In genomic region chr15:103359869-103360602, GRCm38 (mm10) we compare ENCODE assay signal across 10 mouse cellular contexts. TPM values are rescaled to one million over a fixed set of nuclear protein-coding genes. Genes with fewer than 3 reads are reported as not detected.
DNase-seq lines count a peak whose midpoint lies in the region; ATAC-seq and TF ChIP-seq lines count a peak whose summit lies in the region.
"Had no signal": no experiment of that assay in that cellular context is flagged by ENCODE, and none has a peak within 500 bp of the region (broad histone marks: within the 10 kb centered on the region; RNA-seq: fewer than 3 reads in every experiment).

No protein-coding gene starts in this region.

- ATAC-seq in embryonic facial prominence, embryonic 11.5 days (replicated peaks; ENCODE audit: insufficient number of reproducible peaks, low FRiP score, low TSS enrichment, low read depth): no peak
- ATAC-seq in midbrain, embryonic 14.5 days (ENCODE audit: low FRiP score, low TSS enrichment): no peak

- H3K27ac ChIP-seq in embryonic facial prominence, embryonic 11.5 days (replicated peaks; ENCODE audit: low read depth, low read length): no peak overlapping the region
- H3K27ac ChIP-seq in embryonic facial prominence, embryonic 10.5 days (replicated peaks): no peak overlapping the region
- H3K27ac ChIP-seq in cerebellum, adult 2 months (ENCODE audit: insufficient read depth, low read length): no peak overlapping the region
- H3K27ac ChIP-seq in midbrain, embryonic 14.5 days (replicated peaks; ENCODE audit: low read depth, low read length): no peak overlapping the region
- H3K27ac ChIP-seq in left cerebral cortex, adult 2 months: no peak overlapping the region

- H3K9ac ChIP-seq in embryonic facial prominence, embryonic 11.5 days (replicated peaks; ENCODE audit: low read length): 0 out of 2 replicates have a peak overlapping the region, but pooled peaks have one; percentile 15
- no peak overlapping the region for H3K9ac ChIP-seq in midbrain, embryonic 14.5 days (replicated peaks; ENCODE audit: low read length)

- no peaks in the 10 kb centered on the region for H3K27me3 ChIP-seq in embryonic facial prominence, embryonic 11.5 days (ENCODE audit: control insufficient read depth, insufficient read depth, low read length)
- H3K27me3 ChIP-seq in embryonic facial prominence, embryonic 10.5 days (replicated peaks; ENCODE audit: low read depth, poor library complexity, severe bottlenecking): no peaks in the 10 kb centered on the region
- no peaks in the 10 kb centered on the region for H3K27me3 ChIP-seq in cerebellum, adult 2 months (ENCODE audit: control insufficient read depth, insufficient read depth, low read length)
- H3K27me3 ChIP-seq in midbrain, embryonic 14.5 days (ENCODE audit: control insufficient read depth, insufficient read depth, low read length): no peaks in the 10 kb centered on the region

- intact Hi-C loops in gastrocnemius, postnatal 36 days (cut with DNase I): no loop called here
- intact Hi-C loops in left cerebral cortex, adult 2 months (cut with DNase I): no loop called here

- peaks cover 8% of the 10 kb centered on the region; the same call in 1 of the 2 replicates for H3K4me1 ChIP-seq in embryonic facial prominence, embryonic 11.5 days (ENCODE audit: control insufficient read depth, insufficient read depth, low read length)
- H3K4me1 ChIP-seq in embryonic facial prominence, embryonic 10.5 days: peaks cover 37% of the 10 kb centered on the region
- peaks cover 13% of the 10 kb centered on the region for H3K4me1 ChIP-seq in cerebellum, adult 2 months (ENCODE audit: control insufficient read depth, insufficient read depth, low read length)
- H3K4me1 ChIP-seq in midbrain, embryonic 14.5 days (ENCODE audit: control insufficient read depth, insufficient read depth, low read length): no peaks in the 10 kb centered on the region; the same call in 1 of the 2 replicates

- no peaks in the 10 kb centered on the region for H3K9me3 ChIP-seq in embryonic facial prominence, embryonic 11.5 days (replicated peaks; ENCODE audit: control insufficient read depth, low read length)
- no peaks in the 10 kb centered on the region for H3K9me3 ChIP-seq in embryonic facial prominence, embryonic 10.5 days
- H3K9me3 ChIP-seq in midbrain, embryonic 14.5 days (ENCODE audit: control insufficient read depth, low read length): no peaks in the 10 kb centered on the region

- no peak for TF ChIP-seq POLR2A in cerebellum, adult 2 months (IDR thresholded peaks at IDR 0.05; ENCODE audit: borderline replicate concordance, insufficient read depth, low read length)

- no peak for TF ChIP-seq CTCF in cerebellum, adult 2 months (IDR thresholded peaks at IDR 0.05; ENCODE audit: borderline replicate concordance, insufficient read depth, low read depth, low read length)
- no peak for TF ChIP-seq CTCF in left cerebral cortex, adult 2 months (IDR thresholded peaks at IDR 0.05)

- DNase-seq in embryonic facial prominence, embryonic 11.5 days (ENCODE audit: low spot score): no peak
- DNase-seq in embryonic facial prominence, embryonic 10.5 days (ENCODE audit: low spot score): no peak
- DNase-seq in 3134 (ENCODE audit: extremely low read depth, insufficient read length, low spot score): peak; percentile 40
- DNase-seq in cerebellum, adult 2 months: peak; percentile 90 to 93
- DNase-seq in gastrocnemius, postnatal 36 days: peak; percentile 59 to 64
- no peak for DNase-seq in urinary bladder, postnatal 25 days (ENCODE audit: low spot score)
- no peak for DNase-seq in midbrain, embryonic 14.5 days
- no peak for DNase-seq in left cerebral cortex, adult 2 months (ENCODE audit: extremely low spot score in 1 of 2, low spot score in 2 of 2)
- DNase-seq: lung, postnatal 14 days had no signal

- H3K4me3 ChIP-seq in embryonic facial prominence, embryonic 11.5 days (ENCODE audit: low read depth, low read length): no peak overlapping the region
- no peak overlapping the region for H3K4me3 ChIP-seq in embryonic facial prominence, embryonic 10.5 days
- no peak overlapping the region for H3K4me3 ChIP-seq in cerebellum, adult 2 months (replicated peaks; ENCODE audit: insufficient read depth, low read depth, low read length)
- H3K4me3 ChIP-seq in midbrain, embryonic 14.5 days (replicated peaks; ENCODE audit: low read depth, low read length): no peak overlapping the region
- H3K4me3 ChIP-seq in left cerebral cortex, adult 2 months: no peak overlapping the region

- 91% methylated on average over 5 of the region's 5 CpGs for WGBS in embryonic facial prominence, embryonic 11.5 days
- WGBS in embryonic facial prominence, embryonic 10.5 days: 93% methylated on average over 5 of the region's 5 CpGs
- WGBS in cerebellum, adult 2 months: 20% methylated on average over 5 of the region's 5 CpGs
- WGBS in midbrain, embryonic 14.5 days: 92% methylated on average over 5 of the region's 5 CpGs

- no peaks in the 10 kb centered on the region; the same call in 1 of the 2 replicates for H3K36me3 ChIP-seq in embryonic facial prominence, embryonic 11.5 days (replicated peaks; ENCODE audit: control insufficient read depth, insufficient read depth, low read depth, low read length)
- H3K36me3 ChIP-seq in embryonic facial prominence, embryonic 10.5 days (replicated peaks): peaks cover 28% of the 10 kb centered on the region
- H3K36me3 ChIP-seq in midbrain, embryonic 14.5 days (ENCODE audit: control insufficient read depth, insufficient read depth, low read length): no peaks in the 10 kb centered on the region

- H3K4me2 ChIP-seq in embryonic facial prominence, embryonic 11.5 days (ENCODE audit: low read depth, low read length): no peak overlapping the region
- no peak overlapping the region for H3K4me2 ChIP-seq in midbrain, embryonic 14.5 days (ENCODE audit: low read length)

RNA-seq across cellular contexts. Expression of gene Itga5, which starts 6.5 kb away (rescaled TPM):
- 24.6 and 29.6 TPM in 2 replicates for polyA plus RNA-seq in embryonic facial prominence, embryonic 11.5 days (2014; fragmentation: Nextera tagmentation; extraction: Ambion mirVana)
- 29.5 and 29.7 TPM in 2 replicates for polyA plus RNA-seq in embryonic facial prominence, embryonic 10.5 days (2016; fragmentation: Nextera tagmentation; extraction: Ambion mirVana)
- polyA plus RNA-seq in cerebellum, adult 2 months (2012; rRNA removed): 1.6 TPM in 2 replicates
- total RNA-seq in gastrocnemius, postnatal 36 days (2021): 1 to 10 TPM; 8.7 to 9.1 TPM
- polyA plus RNA-seq in midbrain, embryonic 14.5 days (2014; fragmentation: Nextera tagmentation; extraction: Ambion mirVana): 3.5 and 6.4 TPM in 2 replicates
- total RNA-seq in left cerebral cortex, adult 2 months (2021): 1 to 10 TPM; 2.6 to 3.0 TPM

RNA-seq across cellular contexts. Expression of gene Zfp385a, which starts 20.1 kb away (rescaled TPM):
- polyA plus RNA-seq in embryonic facial prominence, embryonic 11.5 days (2014; fragmentation: Nextera tagmentation; extraction: Ambion mirVana): 12.2 and 16.6 TPM in 2 replicates
- 22.1 and 22.7 TPM in 2 replicates for polyA plus RNA-seq in embryonic facial prominence, embryonic 10.5 days (2016; fragmentation: Nextera tagmentation; extraction: Ambion mirVana)
- 91.4 and 96.6 TPM in 2 replicates for polyA plus RNA-seq in cerebellum, adult 2 months (2012; rRNA removed)
- total RNA-seq in gastrocnemius, postnatal 36 days (2021): 10 to 100 TPM in 1 of 2 experiments, 1 to 10 TPM in 1; 8.7 to 12.7 TPM
- polyA plus RNA-seq in midbrain, embryonic 14.5 days (2014; fragmentation: Nextera tagmentation; extraction: Ambion mirVana): 18.3 and 20.9 TPM in 2 replicates
- total RNA-seq in left cerebral cortex, adult 2 months (2021): 10 to 100 TPM; 66.1 to 77.5 TPM

RNA-seq across cellular contexts. Expression of gene Gpr84, which starts 49.6 kb away (rescaled TPM):
- polyA plus RNA-seq in embryonic facial prominence, embryonic 11.5 days (2014; fragmentation: Nextera tagmentation; extraction: Ambion mirVana): not detected in 2 replicates
- 0.16 and 0.29 TPM in 2 replicates for polyA plus RNA-seq in embryonic facial prominence, embryonic 10.5 days (2016; fragmentation: Nextera tagmentation; extraction: Ambion mirVana)
- 0.43 and 0.62 TPM in 2 replicates for polyA plus RNA-seq in cerebellum, adult 2 months (2012; rRNA removed)
- not detected for total RNA-seq in gastrocnemius, postnatal 36 days (2021)
- 0.16 and 0.26 TPM in 2 replicates for polyA plus RNA-seq in midbrain, embryonic 14.5 days (2014; fragmentation: Nextera tagmentation; extraction: Ambion mirVana)
- under 1 TPM; 0.40 to 0.66 TPM for total RNA-seq in left cerebral cortex, adult 2 months (2021)
- total RNA-seq: neutrophil, adult 5-6 weeks had no signal

Comparison
In these comparisons a context has a peak if more than half of its experiments do, and no peak if none do; other contexts are left out.
1. DNase-seq: peak in 3134 (single experiment), cerebellum, adult 2 months (2 of 2) and gastrocnemius, postnatal 36 days (2 of 2); none in embryonic facial prominence, embryonic 11.5 days (single experiment), embryonic facial prominence, embryonic 10.5 days (single experiment), urinary bladder, postnatal 25 days (single experiment), midbrain, embryonic 14.5 days (single experiment) and left cerebral cortex, adult 2 months (0 of 2).